Mouse (Mus musculus) forebrain, embryonic 11.5 days (tissue): ENCODE data around the gene Cntnap1. TPM values are rescaled to one million over a fixed set of nuclear protein-coding genes. Genes with fewer than 3 reads are reported as not detected.
A peak's percentile ranks its signal among the peaks of the same experiment; 100 is the strongest.
"Not testable (repeated sequence)": the region's sequence is repeated elsewhere in the genome, so short reads cannot be mapped to it uniquely, and the experiment has no call there.

Experiments
- ATAC-seq: fragments of 200-750 bp; cut with Nextera tagmentation; replicated peaks from 2 replicates; pipeline ENCODE4 v1.8.0; 2017; ENCODE audit warnings: moderate TSS enrichment; ENCODE audit not compliant: low FRiP score
- DNase-seq: peaks from one replicate; pipeline ENCODE4 v3.0.0-alpha.2; 2017; ENCODE audit warnings: low spot score
- H3K27ac ChIP-seq: fragments of 300-500 bp; sonication (generic); 2 replicates; pipeline ENCODE4 v1.5.1; 2014; ENCODE audit warnings: low read depth, low read length
- H3K27me3 ChIP-seq: fragments of 300-500 bp; sonication (generic); 2 replicates; pipeline ENCODE4 v1.6.1; 2014; ENCODE audit warnings: mild to moderate bottlenecking, low read length, mixed read lengths; ENCODE audit not compliant: control insufficient read depth, insufficient read depth
- H3K36me3 ChIP-seq: fragments of 300-500 bp; sonication (generic); 2 replicates; pipeline ENCODE4 v1.6.1; 2014; ENCODE audit warnings: mild to moderate bottlenecking, low read length, moderate library complexity, mixed read lengths; ENCODE audit not compliant: control insufficient read depth, insufficient read depth
- H3K4me1 ChIP-seq: fragments of 300-500 bp; sonication (generic); replicated peaks from 2 replicates; pipeline ENCODE4 v1.6.1; 2014; ENCODE audit warnings: low read length, mixed read lengths; ENCODE audit not compliant: control insufficient read depth, insufficient read depth
- H3K4me2 ChIP-seq: fragments of 300-500 bp; sonication (generic); 2 replicates; pipeline ENCODE4 v1.6.1; 2014; ENCODE audit warnings: low read depth, mild to moderate bottlenecking, low read length, moderate library complexity, mixed read lengths; ENCODE audit not compliant: severe bottlenecking
- H3K4me3 ChIP-seq: fragments of 300-500 bp; sonication (generic); 2 replicates; pipeline ENCODE4 v1.5.1; 2014; ENCODE audit warnings: low read depth, low read length
- H3K9ac ChIP-seq: fragments of 300-500 bp; sonication (generic); 2 replicates; pipeline ENCODE4 v1.6.1; 2014; ENCODE audit warnings: low read length
- H3K9me3 ChIP-seq: fragments of 300-500 bp; sonication (generic); 2 replicates; pipeline ENCODE4 v1.6.1; 2016; ENCODE audit warnings: low read length, mixed read lengths; ENCODE audit not compliant: control insufficient read depth
- WGBS: fragments of 180-500 bp; shearing (Covaris S2); extraction: QIAGEN DNeasy Blood & Tissue Kit; methylation state at CpG from one replicate; pipeline ENCODE4 v1.1.7; 2014; 5-methylcytosine and 5-hydroxymethylcytosine counted together
- polyA plus RNA-seq: library from polyadenylated mRNA; unstranded; fragments of >200 nt; fragmentation: Nextera tagmentation; extraction: Ambion mirVana; gene quantifications from 2 replicates; pipeline ENCODE4 v1.2.1, GENCODE M21; 2014

The Cntnap1 gene
- polyA plus RNA-seq, result 0.35 and 0.55 TPM in 2 replicates

DNA sequence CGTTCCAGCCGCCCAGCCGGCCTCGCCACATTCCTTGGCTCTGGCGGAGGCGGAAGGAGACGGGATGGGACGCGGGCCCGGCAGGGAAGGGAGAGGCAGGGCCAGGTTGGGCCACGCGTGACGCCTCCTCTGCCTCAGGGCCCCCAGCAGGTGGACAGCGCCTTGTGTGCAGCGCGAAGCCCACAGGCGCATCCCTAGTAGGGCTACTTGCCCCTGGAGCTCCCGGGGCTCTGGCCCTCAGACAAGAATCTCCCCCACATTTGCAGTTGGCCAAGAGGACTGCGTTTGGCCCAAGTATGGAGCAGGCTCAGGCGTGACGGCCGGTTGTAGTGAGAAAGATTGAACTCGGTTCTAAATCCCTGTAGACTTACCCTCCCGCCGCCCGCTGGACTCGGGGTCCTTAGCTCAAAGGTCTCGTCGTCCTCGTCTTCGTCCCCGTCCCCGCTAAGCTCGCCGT lies at the start of gene Cntnap1:
Cntnap1 (plus strand) TSS at position 170 of the 457 bp plus-strand sequence.
- Histone ChIP-seq H3K9ac (peak within 1 kb of the TSS; percentile 64), H3K27ac (no peak within 1 kb of the TSS), H3K4me1 (peaks cover 26% of the 10 kb centered on the region), H3K4me3 (peak within 1 kb of the TSS; percentile 65), H3K27me3 (peaks cover 74% of the 10 kb centered on the region), H3K9me3 (no peaks in the 10 kb centered on the region), H3K36me3 (no peaks in the 10 kb centered on the region), H3K4me2 (peak within 1 kb of the TSS; percentile 70)
- no peak for ATAC-seq
- under 1% methylated on average over 35 of the region's 35 CpGs for WGBS
- DNase-seq, result no peak

DNA sequence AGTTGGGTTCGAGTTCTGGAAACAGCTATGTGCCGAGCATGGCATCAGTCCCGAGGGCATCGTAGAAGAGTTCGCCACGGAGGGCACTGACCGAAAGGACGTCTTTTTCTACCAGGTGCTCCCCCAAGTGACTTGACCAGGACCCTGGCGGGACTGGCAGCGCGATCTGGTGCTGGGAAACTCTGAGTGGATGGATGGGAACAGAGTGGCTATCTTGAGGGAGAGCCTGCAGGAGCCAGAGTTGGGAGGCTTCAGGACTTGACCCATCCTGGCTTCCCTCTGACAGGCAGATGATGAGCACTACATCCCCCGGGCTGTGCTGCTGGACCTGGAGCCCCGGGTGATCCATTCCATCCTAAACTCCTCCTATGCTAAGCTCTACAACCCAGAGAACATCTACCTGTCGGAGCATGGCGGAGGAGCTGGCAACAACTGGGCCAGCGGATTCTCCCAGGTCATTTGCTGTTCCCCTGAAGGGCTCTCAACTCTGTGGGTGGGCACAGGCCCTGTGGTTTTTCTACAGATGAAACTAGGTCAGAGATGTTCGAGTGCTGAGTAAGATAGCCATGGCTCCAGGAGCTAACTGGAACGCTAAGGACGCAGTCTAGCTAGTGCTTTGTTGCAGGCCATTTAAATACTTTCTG lies 49.7 kb upstream of the Cntnap1 start:
- WGBS, result 26% methylated on average over 19 of the region's 19 CpGs
- peak overlapping the region; percentile 80; the same call in 1 of the 2 replicates for H3K27ac ChIP-seq
- peak; percentile 57 for DNase-seq
- H3K4me2 ChIP-seq, result peak overlapping the region; percentile 92
- peak overlapping the region; percentile 82 for H3K9ac ChIP-seq
- H3K4me3 ChIP-seq, result peak overlapping the region; percentile 89
- H3K9me3 ChIP-seq, result no peaks in the 10 kb centered on the region
- H3K27me3 ChIP-seq, result no peaks in the 10 kb centered on the region
- peaks cover 3% of the 10 kb centered on the region for H3K36me3 ChIP-seq
- ATAC-seq, result no peak
- H3K4me1 ChIP-seq, result peaks cover 14% of the 10 kb centered on the region; the same call in 1 of the 2 replicates

DNA sequence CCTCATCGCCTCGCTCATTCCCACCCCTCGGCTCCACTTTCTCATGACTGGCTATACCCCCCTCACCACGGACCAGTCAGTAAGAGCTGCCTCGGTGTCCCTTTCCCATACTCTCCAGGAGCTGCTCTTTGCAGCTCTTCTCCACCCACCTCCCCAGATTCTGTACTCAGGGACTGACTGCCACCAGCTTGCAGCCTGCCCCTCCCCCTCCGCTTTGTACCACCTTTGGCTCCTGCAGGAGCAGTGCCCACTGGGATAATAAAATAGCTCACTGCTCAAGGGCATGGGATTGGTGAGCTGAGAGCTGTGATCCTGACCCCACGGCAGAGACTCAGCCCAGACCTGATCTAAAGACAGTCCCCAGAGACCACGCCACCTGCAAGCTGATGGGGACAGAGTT lies 45.8 kb upstream of the Cntnap1 start:
- H3K4me1 ChIP-seq, H3K4me3 ChIP-seq, H3K27ac ChIP-seq, H3K9me3 ChIP-seq, H3K27me3 ChIP-seq, DNase-seq, H3K9ac ChIP-seq, H3K4me2 ChIP-seq, ATAC-seq: not testable (repeated sequence)
- peaks cover 15% of the 10 kb centered on the region for H3K36me3 ChIP-seq
- 95% methylated on average over 8 of the region's 8 CpGs for WGBS

GRCm38 (mm10) chr11:101125008-101125407 lies 45.3 kb upstream of the Cntnap1 start:
- H3K27me3 ChIP-seq, H3K4me1 ChIP-seq, H3K9ac ChIP-seq, H3K9me3 ChIP-seq, H3K27ac ChIP-seq, ATAC-seq, DNase-seq, H3K4me2 ChIP-seq, H3K4me3 ChIP-seq: not testable (repeated sequence)
- 94% methylated on average over 6 of the region's 9 CpGs for WGBS
- H3K36me3 ChIP-seq, result peaks cover 15% of the 10 kb centered on the region

DNA sequence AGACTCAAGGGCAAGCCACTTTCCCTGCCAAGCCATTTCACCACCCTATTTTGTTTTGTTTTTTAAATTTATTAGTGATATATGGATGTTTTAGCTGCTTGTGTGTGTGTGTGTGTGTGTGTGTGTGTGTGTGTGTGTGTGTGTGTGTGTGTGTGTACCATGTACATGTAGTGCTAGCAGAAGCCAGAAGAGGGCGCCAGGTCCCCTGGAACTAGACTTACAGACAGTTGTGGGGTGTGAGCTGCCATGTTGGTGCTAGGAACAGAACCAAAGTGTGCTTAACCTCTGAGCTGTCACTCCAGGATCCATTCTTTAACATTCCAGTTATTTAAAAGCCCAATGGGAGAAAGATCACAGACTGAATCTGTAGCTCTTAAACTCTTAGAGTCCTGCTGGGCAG lies 43.2 kb upstream of the Cntnap1 start:
- H3K9ac ChIP-seq, result no peak overlapping the region
- WGBS, result 75% methylated on average over 1 of the region's 1 CpGs
- ATAC-seq, result no peak
- H3K4me3 ChIP-seq, result no peak overlapping the region
- no peaks in the 10 kb centered on the region for H3K27me3 ChIP-seq
- no peak overlapping the region for H3K27ac ChIP-seq
- DNase-seq, result no peak
- H3K9me3 ChIP-seq, result peaks cover 2% of the 10 kb centered on the region; the same call in 1 of the 2 replicates
- no peak overlapping the region for H3K4me2 ChIP-seq
- H3K36me3 ChIP-seq, result peaks cover 15% of the 10 kb centered on the region
- H3K4me1 ChIP-seq, result no peaks in the 10 kb centered on the region

GRCm38 (mm10) chr11:101128996-101129577 lies 41.2 kb upstream of the Cntnap1 start:
- Histone ChIP-seq H3K4me3 (no peak overlapping the region), H3K9ac (no peak overlapping the region), H3K36me3 (peaks cover 12% of the 10 kb centered on the region), H3K4me2 (no peak overlapping the region), H3K27me3 (no peaks in the 10 kb centered on the region), H3K27ac (no peak overlapping the region), H3K4me1 (no peaks in the 10 kb centered on the region), H3K9me3 (peaks cover 2% of the 10 kb centered on the region; the same call in 1 of the 2 replicates)
- no peak for ATAC-seq
- 89% methylated on average over 11 of the region's 11 CpGs for WGBS
- no peak for DNase-seq

DNA sequence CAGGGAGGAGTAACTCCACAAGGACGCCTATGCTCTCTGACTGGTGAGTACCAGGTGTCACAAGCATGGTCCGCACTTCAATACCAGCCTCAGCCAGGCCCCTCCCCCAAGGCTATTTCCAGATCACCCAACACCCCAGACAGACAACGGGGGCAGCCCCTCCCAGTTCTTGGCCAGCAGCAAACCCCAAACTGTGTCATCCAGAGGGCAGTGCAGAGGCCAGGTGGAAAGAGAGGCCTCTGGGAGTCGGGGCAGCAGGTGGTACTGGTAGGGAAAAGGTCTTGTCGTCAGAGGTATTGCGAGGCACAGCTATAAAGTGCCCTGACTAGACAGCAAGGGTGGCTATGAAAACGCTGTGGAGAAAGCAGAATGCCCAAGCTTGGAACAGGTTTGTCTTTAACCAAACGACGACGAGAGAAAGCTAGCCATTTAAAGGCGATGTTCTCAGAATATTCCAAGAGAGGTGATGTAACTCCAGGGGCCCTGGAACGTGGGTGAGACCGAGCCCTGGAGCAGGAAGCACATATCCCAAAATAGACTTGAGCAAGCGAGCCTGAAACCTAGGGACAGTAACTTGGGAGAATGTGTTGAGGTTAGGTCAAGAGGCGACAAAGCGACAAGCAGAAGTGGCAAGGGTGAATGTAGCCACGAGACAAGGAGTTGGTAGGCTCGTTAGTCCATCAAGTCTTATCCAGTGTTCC lies 40.1 kb upstream of the Cntnap1 start:
- H3K4me3 ChIP-seq, result no peak overlapping the region
- H3K4me1 ChIP-seq, result no peaks in the 10 kb centered on the region
- H3K27ac ChIP-seq, result no peak overlapping the region
- H3K4me2 ChIP-seq, result no peak overlapping the region
- H3K9me3 ChIP-seq, result peaks cover 2% of the 10 kb centered on the region; the same call in 1 of the 2 replicates
- DNase-seq (peak; percentile 33), ATAC-seq (no peak)
- H3K36me3 ChIP-seq, result peaks cover 12% of the 10 kb centered on the region
- WGBS, result 56% methylated on average over 18 of the region's 18 CpGs
- no peaks in the 10 kb centered on the region for H3K27me3 ChIP-seq
- H3K9ac ChIP-seq, result no peak overlapping the region

DNA sequence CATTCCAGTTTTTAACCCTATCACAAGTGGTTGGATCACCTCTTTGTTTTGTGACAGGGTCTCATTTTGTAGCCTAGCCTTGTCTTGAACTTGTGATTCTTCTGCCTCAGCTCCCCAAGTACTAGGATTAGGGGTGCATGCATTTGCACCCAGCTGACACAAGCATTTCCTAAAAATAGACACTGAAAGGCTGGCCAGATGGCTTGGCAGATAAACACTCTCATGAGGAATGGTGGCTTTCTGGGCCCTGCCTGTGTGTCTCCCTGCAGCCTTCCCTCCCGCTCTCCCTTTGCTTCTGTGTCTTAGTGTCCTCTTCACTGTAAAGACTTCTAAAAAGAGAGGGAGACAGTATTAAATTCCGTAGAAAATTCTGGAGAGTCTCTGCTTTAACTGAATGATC lies 39.1 kb upstream of the Cntnap1 start:
- DNase-seq (peak; percentile 35), ATAC-seq (no peak)
- 87% methylated on average over 2 of the region's 2 CpGs for WGBS
- Histone ChIP-seq H3K9me3 (peaks cover 2% of the 10 kb centered on the region; the same call in 1 of the 2 replicates), H3K36me3 (peaks cover 8% of the 10 kb centered on the region), H3K4me2 (no peak overlapping the region), H3K27me3 (no peaks in the 10 kb centered on the region), H3K4me3 (no peak overlapping the region), H3K9ac (no peak overlapping the region), H3K27ac (no peak overlapping the region), H3K4me1 (no peaks in the 10 kb centered on the region)
